Mouse (Mus musculus): ENCODE results near the gene Cpeb3.
A peak's percentile ranks its signal among the peaks of the same experiment; 100 is the strongest.
"Not testable (repeated sequence)": the region's sequence is repeated elsewhere in the genome, so short reads cannot be mapped to it uniquely, and the experiment has no call there.

The Cpeb3 gene

GRCm38 (mm10) chr19:37207303-37208175 lies 862 bp downstream of the Cpeb3 start, which contains the start of gene March5:
March5 (plus strand) TSS chr19:37207543.
- no peak for DNase-seq (ENCODE audit: extremely low read depth, low read depth, low spot score)

GRCm38 (mm10) chr19:37206641-37207302 lies 1.6 kb downstream of the Cpeb3 start:
- DNase-seq (ENCODE audit: extremely low read depth, low read depth, low spot score) = no peak

DNA sequence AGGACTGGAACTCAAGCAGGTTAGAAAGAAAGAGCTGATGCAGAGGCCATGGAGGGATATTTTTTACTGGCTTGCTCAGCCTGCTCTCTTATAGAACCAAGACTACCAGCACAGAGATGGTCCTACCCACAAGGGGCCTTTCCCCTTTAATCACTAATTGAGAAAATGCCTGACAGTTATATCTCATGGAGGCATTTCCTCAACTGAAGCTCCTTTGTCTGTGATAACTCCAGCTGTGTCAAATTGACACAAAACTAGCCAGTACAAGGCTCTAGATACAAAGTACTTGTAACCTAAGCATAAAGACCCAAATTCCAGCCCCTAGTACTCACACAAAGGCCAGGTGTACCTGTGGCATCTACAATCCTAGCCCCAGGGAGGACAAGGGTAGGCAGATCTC lies 3.2 kb downstream of the Cpeb3 start:
- not testable (repeated sequence) for DNase-seq (ENCODE audit: extremely low read depth, low read depth, low spot score)

DNA sequence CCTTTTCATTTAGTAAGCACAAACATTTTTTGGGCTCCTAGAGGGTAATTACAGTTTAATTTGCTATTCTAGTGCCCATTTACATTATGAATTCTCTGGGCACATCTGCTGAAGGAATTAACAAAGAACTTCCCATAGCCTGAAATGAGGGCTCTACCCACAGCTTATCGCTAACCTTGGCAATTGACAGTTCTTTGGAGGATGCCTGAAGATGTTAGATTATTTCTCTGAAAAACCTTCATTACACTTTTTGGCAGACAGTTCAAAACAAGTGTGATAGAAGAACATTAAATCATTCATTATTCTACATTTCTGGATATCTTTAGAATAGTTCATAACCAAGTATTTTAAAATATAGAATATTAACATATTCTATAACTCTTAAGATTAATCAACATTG lies 5.0 kb downstream of the Cpeb3 start:
- DNase-seq (ENCODE audit: extremely low read depth, low read depth, low spot score) = no peak

DNA sequence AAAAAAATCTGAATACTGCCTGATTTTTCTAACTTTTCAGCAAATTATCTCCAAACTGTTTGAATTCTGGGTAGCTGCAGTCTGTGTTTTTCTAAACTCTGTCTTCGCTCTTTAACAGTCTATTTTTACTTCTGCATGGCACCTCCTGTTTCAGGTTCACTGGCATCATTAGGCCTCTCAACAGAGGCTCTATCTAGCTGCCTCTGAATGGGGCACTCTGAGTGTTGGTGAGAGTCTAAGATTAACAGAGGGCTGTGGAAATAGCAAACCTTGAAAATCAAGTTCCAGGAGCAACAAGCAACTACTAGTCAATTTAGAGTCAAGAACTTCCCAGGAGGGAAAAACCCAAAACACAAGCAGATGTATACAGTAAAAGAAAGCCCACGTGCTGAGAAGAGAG lies 8.5 kb downstream of the Cpeb3 start:
- DNase-seq (ENCODE audit: extremely low read depth, low read depth, low spot score) = no peak

GRCm38 (mm10) chr19:37198165-37198880 lies 10.1 kb downstream of the Cpeb3 start:
- DNase-seq (ENCODE audit: extremely low read depth, low read depth, low spot score) = no peak

GRCm38 (mm10) chr19:37192475-37193058 lies 15.8 kb downstream of the Cpeb3 start:
- no peak for DNase-seq (ENCODE audit: extremely low read depth, low read depth, low spot score)

- DNase-seq (ENCODE audit: extremely low read depth, low read depth, low spot score) = no peak
These were observed 19.9 kb downstream of the Cpeb3 start for GRCm38 (mm10) chr19:37188366-37188948.

DNA sequence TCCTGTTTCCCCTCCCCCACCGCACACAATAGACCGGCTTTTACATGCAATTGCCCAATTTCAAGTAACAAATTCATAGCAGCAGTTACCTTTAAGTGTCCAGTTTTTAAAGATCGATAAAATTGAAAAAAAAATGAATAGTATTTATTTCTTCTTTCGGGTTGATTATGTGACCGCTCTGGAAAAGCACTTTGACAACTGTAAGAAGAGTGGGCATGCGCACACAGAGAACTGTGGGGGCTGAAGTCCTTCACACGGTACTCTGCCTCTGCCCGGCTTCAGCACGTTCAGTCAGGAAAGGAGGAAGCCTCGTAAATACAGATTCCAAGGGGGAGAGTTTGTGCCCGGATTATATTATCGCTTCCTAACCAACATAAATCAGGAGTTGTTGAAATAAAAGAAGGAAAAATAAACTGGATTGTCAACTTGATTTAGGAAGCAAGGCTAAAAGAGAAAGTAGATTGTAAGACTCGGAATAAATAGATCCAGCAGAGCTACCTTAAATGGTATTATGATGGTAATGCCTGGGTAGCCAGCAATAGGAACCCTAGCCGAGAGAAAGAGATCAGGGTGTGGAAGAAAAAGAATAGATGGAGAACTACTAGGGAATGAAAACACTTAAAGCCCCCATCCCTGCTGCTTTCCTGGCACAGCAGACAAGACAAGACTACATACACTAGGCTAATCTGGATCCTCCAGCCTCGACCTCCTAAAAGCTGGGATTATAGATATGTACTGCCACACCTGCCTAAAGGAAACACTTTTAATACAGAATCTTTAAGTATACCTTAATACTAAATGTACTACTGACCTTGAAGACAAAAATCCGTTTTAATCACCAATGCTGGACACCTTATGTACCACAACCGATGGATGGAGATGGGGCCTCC lies 30.3 kb downstream of the Cpeb3 start:
- DNase-seq (ENCODE audit: extremely low read depth, low read depth, low spot score) = no peak

GRCm38 (mm10) chr19:37176879-37177462 lies 31.4 kb downstream of the Cpeb3 start:
- no peak for DNase-seq (ENCODE audit: extremely low read depth, low read depth, low spot score)

- DNase-seq (ENCODE audit: extremely low read depth, low read depth, low spot score) = no peak
These were observed 32.5 kb downstream of the Cpeb3 start for GRCm38 (mm10) chr19:37175919-37176318.

DNA sequence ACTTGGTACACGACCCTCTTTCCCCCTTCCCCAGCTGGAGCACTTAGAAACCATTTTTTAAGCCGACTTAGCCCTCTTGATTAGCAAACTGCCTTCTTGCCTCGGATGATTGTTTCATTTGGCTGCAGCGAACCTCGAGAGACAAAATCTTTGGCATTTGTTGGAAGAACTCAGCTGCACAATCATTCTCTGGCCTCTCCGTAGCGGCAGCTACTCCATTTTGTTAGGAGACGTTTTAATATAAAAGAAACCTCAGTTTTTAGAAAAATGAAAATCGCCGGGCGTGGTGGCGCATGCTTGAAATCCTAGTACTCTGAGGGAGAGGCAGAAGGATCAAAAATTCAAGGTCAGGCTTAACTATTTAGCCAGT lies 33.0 kb downstream of the Cpeb3 start:
- peak; percentile 21 for DNase-seq (ENCODE audit: extremely low read depth, low read depth, low spot score)

GRCm38 (mm10) chr19:37174716-37175435 lies 33.5 kb downstream of the Cpeb3 start:
- DNase-seq (ENCODE audit: extremely low read depth, low read depth, low spot score) = no peak

- no peak for DNase-seq (ENCODE audit: extremely low read depth, low read depth, low spot score)
These were observed 34.2 kb downstream of the Cpeb3 start for GRCm38 (mm10) chr19:37174116-37174715.

- DNase-seq (ENCODE audit: extremely low read depth, low read depth, low spot score) = peak; percentile 54
These were observed 34.9 kb downstream of the Cpeb3 start for GRCm38 (mm10) chr19:37173331-37174115.

DNA sequence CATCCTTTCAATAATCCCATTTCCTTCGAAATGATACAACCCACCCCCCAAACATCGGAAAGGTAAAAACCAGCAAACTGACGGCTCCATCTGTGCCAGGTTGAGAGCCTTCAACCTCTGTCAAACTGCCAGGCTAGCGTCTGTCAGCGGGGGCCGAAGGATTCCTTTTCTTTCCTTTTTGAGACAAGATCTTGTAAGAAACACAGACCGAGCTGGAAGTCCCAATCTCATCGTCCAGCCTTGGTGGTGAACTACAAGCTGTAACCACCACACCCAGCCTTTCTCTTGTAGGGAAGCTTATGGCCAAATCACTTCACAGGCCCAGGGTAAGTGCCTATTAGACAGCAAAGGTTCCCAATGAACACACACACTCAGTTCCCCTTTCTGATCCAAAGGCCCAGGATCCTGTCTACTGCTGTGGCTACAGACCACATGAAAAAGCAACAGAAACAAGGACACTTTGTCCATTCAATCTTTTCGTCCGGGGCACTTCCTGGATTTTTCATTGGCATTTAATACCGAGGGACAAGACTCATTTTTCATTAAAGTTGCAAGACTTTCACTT lies 35.8 kb downstream of the Cpeb3 start:
- DNase-seq (ENCODE audit: extremely low read depth, low read depth, low spot score) = no peak

GRCm38 (mm10) chr19:37172096-37172495 lies 36.3 kb downstream of the Cpeb3 start:
- no peak for DNase-seq (ENCODE audit: extremely low read depth, low read depth, low spot score)
